Mouse (Mus musculus): ENCODE results near the gene Lrrc61.

DNA sequence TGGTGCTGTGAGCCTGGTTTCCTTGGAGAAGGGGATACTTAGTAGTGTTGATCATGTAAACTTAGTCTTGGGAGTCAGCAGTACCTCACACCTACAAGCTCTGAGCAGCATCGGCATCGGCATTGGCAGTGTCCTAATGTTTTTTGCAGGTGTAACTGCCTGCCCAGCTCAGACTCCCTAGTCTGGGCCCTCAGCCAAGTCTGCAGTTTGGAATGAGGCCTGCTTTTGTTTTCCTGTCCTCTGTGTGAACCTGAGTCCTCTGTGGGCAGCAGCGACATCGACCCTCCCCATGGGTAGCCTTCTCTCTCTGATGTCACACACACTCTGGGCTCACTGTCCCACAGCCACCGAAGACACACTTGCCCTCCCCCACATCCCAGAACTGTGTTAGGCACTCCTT lies 11.7 kb downstream of the Lrrc61 start:
- TF ChIP-seq POLR2A (IDR thresholded peaks at IDR 0.05; ENCODE audit: extremely low read depth, insufficient read depth, low read length), result no peak
- TF ChIP-seq CTCF (IDR thresholded peaks at IDR 0.05; ENCODE audit: extremely low read depth, insufficient read depth, low read length), result no peak

Data from cortical plate, adult 2 months (tissue).